Mouse (Mus musculus) midbrain, postnatal 0 days (tissue): Measurements from ENCODE around the gene AC140267.1. TPM values are rescaled to one million over a fixed set of nuclear protein-coding genes. Genes with fewer than 3 reads are reported as not detected.

Source experiments
- ATAC-seq: fragments of 200-750 bp; cut with Nextera tagmentation; 2 replicates; pipeline ENCODE4 v1.8.0; 2017; ENCODE audit warnings: moderate number of reproducible peaks, mild to moderate bottlenecking, moderate TSS enrichment, moderate library complexity; ENCODE audit not compliant: low FRiP score
- DNase-seq: peaks from one replicate; pipeline ENCODE4 v3.0.0-alpha.2; 2015; ENCODE audit warnings: low spot score
- H3K27ac ChIP-seq: fragments of 300-500 bp; sonication (generic); 2 replicates; pipeline ENCODE4 v1.5.1; 2014; ENCODE audit warnings: low read depth, mild to moderate bottlenecking, low read length, mixed read lengths
- H3K27me3 ChIP-seq: fragments of 300-500 bp; sonication (generic); 2 replicates; pipeline ENCODE4 v1.6.1; 2014; ENCODE audit warnings: low read length, control low read depth, mixed read lengths; ENCODE audit not compliant: insufficient read depth
- H3K36me3 ChIP-seq: fragments of 300-500 bp; sonication (generic); 2 replicates; pipeline ENCODE4 v1.6.1; 2014; ENCODE audit warnings: low read length, control low read depth, mixed read lengths; ENCODE audit not compliant: insufficient read depth
- H3K4me1 ChIP-seq: fragments of 300-500 bp; sonication (generic); 2 replicates; pipeline ENCODE4 v1.6.1; 2014; ENCODE audit warnings: mild to moderate bottlenecking, control low read depth, antibody characterized with exemption, low read length, mixed read lengths; ENCODE audit not compliant: insufficient read depth
- H3K4me2 ChIP-seq: fragments of 300-500 bp; sonication (generic); 2 replicates; pipeline ENCODE4 v1.6.1; 2014; ENCODE audit warnings: low read depth, mild to moderate bottlenecking, low read length, mixed read lengths; ENCODE audit not compliant: poor library complexity, severe bottlenecking
- H3K4me3 ChIP-seq: fragments of 300-500 bp; sonication (generic); 2 replicates; pipeline ENCODE4 v1.5.1; 2014; ENCODE audit warnings: low read depth, mild to moderate bottlenecking, low read length, moderate library complexity
- H3K9ac ChIP-seq: fragments of 300-500 bp; sonication (generic); replicated peaks from 2 replicates; pipeline ENCODE4 v1.6.1; 2014; ENCODE audit warnings: mild to moderate bottlenecking, low read length, moderate library complexity, mixed read lengths; ENCODE audit not compliant: poor library complexity, severe bottlenecking
- H3K9me3 ChIP-seq: fragments of 300-500 bp; sonication (generic); 2 replicates; pipeline ENCODE4 v1.6.1; 2016; ENCODE audit warnings: low read length, control low read depth
- CTCF ChIP-seq: IDR thresholded peaks from 2 replicates; pipeline ENCODE4 v1.5.1; 2016; ENCODE audit warnings: antibody characterized with exemption, mild to moderate bottlenecking
- WGBS: fragments of 180-500 bp; shearing (Covaris S2); extraction: QIAGEN DNeasy Blood & Tissue Kit; methylation state at CpG from one replicate; pipeline ENCODE4 v1.1.7; 2014; 5-methylcytosine and 5-hydroxymethylcytosine counted together
- polyA plus RNA-seq: library from polyadenylated mRNA; unstranded; fragments of >200 nt; fragmentation: Nextera tagmentation; extraction: Ambion mirVana; gene quantifications from 2 replicates; pipeline ENCODE4 v1.2.1, GENCODE M21; 2015
- total RNA-seq: library from RNA; depleted of rRNA; stranded (reverse); fragments of >200 nt; gene quantifications from 2 replicates; pipeline ENCODE4 v1.2.3, GENCODE M21; 2014; rRNA removed

The AC140267.1 gene
- total and polyA plus RNA-seq, 2 experiments from 2014 or later = 5.6 TPM; not detected in 1

DNA sequence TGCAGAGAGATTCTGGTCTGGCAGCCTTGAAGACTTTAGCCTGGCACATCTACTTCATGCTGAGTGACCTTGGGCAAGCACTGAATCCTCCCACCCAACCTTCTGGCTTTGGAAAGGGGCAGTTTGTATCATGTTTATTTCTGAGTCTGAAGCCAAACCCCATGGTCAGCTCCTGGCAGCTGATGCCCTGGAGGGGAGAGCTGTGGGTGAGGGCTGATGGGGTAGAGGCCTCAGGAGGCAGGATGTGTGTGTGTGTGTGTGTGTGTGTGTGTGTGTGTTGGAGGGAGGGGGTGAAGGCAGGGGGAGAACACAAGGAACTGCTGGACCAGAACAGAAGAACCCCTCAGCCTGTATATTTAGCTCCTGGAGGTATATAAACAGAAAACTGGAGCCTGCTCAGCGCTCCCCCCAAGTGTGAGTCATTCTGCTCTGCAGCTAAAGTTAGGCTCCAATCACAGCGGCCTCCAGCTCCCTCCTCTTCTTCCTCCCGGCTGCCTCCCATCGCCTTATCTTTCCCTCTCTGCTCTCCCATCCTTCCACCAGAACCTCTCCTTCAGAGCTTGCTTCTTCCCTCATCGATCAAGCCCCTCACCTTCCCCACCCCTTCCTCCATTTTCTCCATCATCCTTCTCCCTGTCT is 42.6 kb downstream of the AC140267.1 start:
- no peaks in the 10 kb centered on the region for H3K36me3 ChIP-seq
- no peak overlapping the region for H3K4me2 ChIP-seq
- H3K4me3 ChIP-seq = no peak overlapping the region
- DNase-seq (no peak), ATAC-seq (no peak)
- H3K9ac ChIP-seq = no peak overlapping the region
- no peaks in the 10 kb centered on the region for H3K9me3 ChIP-seq
- H3K27me3 ChIP-seq = peaks cover 4% of the 10 kb centered on the region; the same call in 1 of the 2 replicates
- no peak overlapping the region for H3K27ac ChIP-seq
- 76% methylated on average over 4 of the region's 5 CpGs for WGBS
- no peaks in the 10 kb centered on the region for H3K4me1 ChIP-seq
- TF ChIP-seq CTCF = no peak

GRCm38 (mm10) chr15:80279053-80279452 is 43.4 kb downstream of the AC140267.1 start:
- ATAC-seq (no peak), DNase-seq (no peak)
- no peak for TF ChIP-seq CTCF
- H3K9me3 ChIP-seq = no peaks in the 10 kb centered on the region
- no peak overlapping the region for H3K27ac ChIP-seq
- H3K36me3 ChIP-seq = no peaks in the 10 kb centered on the region
- no peak overlapping the region for H3K4me3 ChIP-seq
- peaks cover 4% of the 10 kb centered on the region; the same call in 1 of the 2 replicates for H3K27me3 ChIP-seq
- H3K4me2 ChIP-seq = no peak overlapping the region
- H3K9ac ChIP-seq = no peak overlapping the region
- H3K4me1 ChIP-seq = no peaks in the 10 kb centered on the region
- 79% methylated on average over 2 of the region's 2 CpGs for WGBS

DNA sequence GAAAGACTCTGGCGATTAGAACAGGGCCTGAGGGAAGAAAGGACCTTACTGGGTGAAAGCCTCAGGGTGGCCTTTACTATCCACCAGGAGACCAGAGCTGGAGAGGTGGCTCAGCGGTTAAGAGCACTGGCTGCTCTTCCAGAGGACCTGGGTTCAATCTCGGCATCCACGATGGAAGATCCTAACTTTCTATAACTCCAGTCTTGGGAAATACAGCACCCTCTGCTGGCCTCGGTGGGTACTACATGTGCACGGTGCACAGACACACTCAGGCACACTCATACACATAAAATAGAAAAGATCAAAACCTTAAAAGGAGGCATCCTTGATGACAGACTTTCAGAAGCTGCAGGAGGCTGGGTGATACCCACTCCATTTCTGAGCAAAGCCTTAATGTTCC is 45.0 kb downstream of the AC140267.1 start:
- Histone ChIP-seq H3K4me2 (no peak overlapping the region), H3K36me3 (no peaks in the 10 kb centered on the region), H3K4me3 (no peak overlapping the region), H3K9ac (no peak overlapping the region), H3K4me1 (no peaks in the 10 kb centered on the region), H3K27ac (no peak overlapping the region), H3K27me3 (peaks cover 4% of the 10 kb centered on the region), H3K9me3 (no peaks in the 10 kb centered on the region)
- WGBS = 24% methylated on average over 6 of the region's 6 CpGs
- DNase-seq (no peak), ATAC-seq (no peak)
- TF ChIP-seq CTCF = peak; percentile 79

Other genes starting within 250 kb of the AC140267.1 start
- 20.5 and 24.4 TPM in 2 replicates for gene Pdgfb, start 220.9 kb upstream of the AC140267.1 start, total RNA-seq
- gene Pdgfb, start 220.9 kb upstream of the AC140267.1 start, polyA plus RNA-seq = 8.7 and 9.2 TPM in 2 replicates
- gene Syngr1, start 144.5 kb upstream of the AC140267.1 start, total RNA-seq = 162 and 220 TPM in 2 replicates
- gene Syngr1, start 144.5 kb upstream of the AC140267.1 start, polyA plus RNA-seq = 81.5 and 88.5 TPM in 2 replicates
- 511 and 632 TPM in 2 replicates for gene Rpl3, start 144.0 kb upstream of the AC140267.1 start, total RNA-seq
- 500 and 515 TPM in 2 replicates for gene Rpl3, start 144.0 kb upstream of the AC140267.1 start, polyA plus RNA-seq
- gene Tab1, start 102.7 kb upstream of the AC140267.1 start, total RNA-seq = 43.5 and 58.5 TPM in 2 replicates
- gene Tab1, start 102.7 kb upstream of the AC140267.1 start, polyA plus RNA-seq = 23.6 and 27.9 TPM in 2 replicates
- gene Mgat3, start 62.1 kb upstream of the AC140267.1 start, total RNA-seq = 101 and 103 TPM in 2 replicates
- 13.3 and 14.4 TPM in 2 replicates for gene Mgat3, start 62.1 kb upstream of the AC140267.1 start, polyA plus RNA-seq
- gene Mief1, start 1.8 kb upstream of the AC140267.1 start, total RNA-seq = 46.3 and 47.2 TPM in 2 replicates
- 19.4 and 21.9 TPM in 2 replicates for gene Mief1, start 1.8 kb upstream of the AC140267.1 start, polyA plus RNA-seq
- 151 and 168 TPM in 2 replicates for gene Atf4, start 19.3 kb downstream of the AC140267.1 start, total RNA-seq
- 107 and 110 TPM in 2 replicates for gene Atf4, start 19.3 kb downstream of the AC140267.1 start, polyA plus RNA-seq
- gene Rps19bp1, start 28.5 kb downstream of the AC140267.1 start, total RNA-seq = 34.5 and 43.8 TPM in 2 replicates
- gene Rps19bp1, start 28.5 kb downstream of the AC140267.1 start, polyA plus RNA-seq = 86.9 and 87.1 TPM in 2 replicates
- 14.6 and 23.2 TPM in 2 replicates for gene Cacna1i, start 51.4 kb downstream of the AC140267.1 start, total RNA-seq
- gene Cacna1i, start 51.4 kb downstream of the AC140267.1 start, polyA plus RNA-seq = 0.65 and 1.1 TPM in 2 replicates